Mouse (Mus musculus): ENCODE results near the gene Prss44. TPM values are rescaled to one million over a fixed set of nuclear protein-coding genes. Genes with fewer than 3 reads are reported as not detected.

Gene Prss44
- polyA plus RNA-seq, 1 experiment from 2014 or later: not detected

GRCm38 (mm10) chr9:110779242-110779913, 34.4 kb upstream of the Prss44 start:
- ATAC-seq: no peak
- no peaks in the 10 kb centered on the region for H3K36me3 ChIP-seq (ENCODE audit: insufficient read depth, low read length)
- no peak overlapping the region for H3K27ac ChIP-seq (ENCODE audit: low read length)
- WGBS: 66% methylated on average over 5 of the region's 5 CpGs
- peak; percentile 56 for TF ChIP-seq CTCF (IDR thresholded peaks at IDR 0.05)
- TF ChIP-seq EP300 (IDR thresholded peaks at IDR 0.05): no peak
- DNase-seq (ENCODE audit: low spot score): peak; percentile 26
- H3K9me3 ChIP-seq (ENCODE audit: low read length): no peaks in the 10 kb centered on the region
- no peaks in the 10 kb centered on the region; the same call in 1 of the 2 replicates for H3K4me1 ChIP-seq (ENCODE audit: insufficient read depth, low read depth, low read length)
- H3K4me2 ChIP-seq (replicated peaks; ENCODE audit: low read depth, low read length): no peak overlapping the region
- H3K27me3 ChIP-seq (replicated peaks; ENCODE audit: insufficient read depth, low read length): no peaks in the 10 kb centered on the region; the same call in 1 of the 2 replicates
- no peak overlapping the region for H3K4me3 ChIP-seq (ENCODE audit: low read depth, low read length)
- H3K9ac ChIP-seq (replicated peaks; ENCODE audit: low read depth): no peak overlapping the region

DNA sequence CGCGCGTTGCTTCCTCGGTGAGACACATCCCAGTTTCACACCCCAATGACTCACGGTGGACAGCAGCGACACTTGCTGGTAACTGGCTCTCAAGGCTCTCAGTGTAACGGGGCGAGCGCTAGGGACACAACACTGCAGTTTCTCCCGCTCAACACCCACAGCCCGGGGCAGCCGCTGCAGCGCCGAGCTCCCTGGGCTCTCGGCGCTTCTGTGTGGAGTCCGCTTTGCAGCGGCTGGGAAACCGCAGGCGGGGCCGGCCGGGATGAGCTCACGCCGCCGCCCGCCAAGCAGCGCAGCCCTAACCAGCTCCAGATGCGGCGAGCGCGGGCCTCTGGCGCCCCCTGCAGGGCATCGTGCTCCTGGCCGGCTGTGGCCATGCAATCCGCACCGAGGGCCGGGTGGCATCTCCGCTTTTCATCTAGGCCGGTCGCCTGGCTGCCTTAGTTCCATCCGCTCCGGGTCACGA, 32.5 kb upstream of the Prss44 start:
- Histone ChIP-seq H3K4me1 (ENCODE audit: insufficient read depth, low read depth, low read length) (no peaks in the 10 kb centered on the region; the same call in 1 of the 2 replicates), H3K27ac (ENCODE audit: low read length) (peak overlapping the region; percentile 54; the same call in 1 of the 2 replicates), H3K9ac (replicated peaks; ENCODE audit: low read depth) (0 out of 2 replicates have a peak overlapping the region, but pooled peaks have one; percentile 32), H3K9me3 (ENCODE audit: low read length) (no peaks in the 10 kb centered on the region), H3K36me3 (ENCODE audit: insufficient read depth, low read length) (no peaks in the 10 kb centered on the region), H3K27me3 (replicated peaks; ENCODE audit: insufficient read depth, low read length) (no peaks in the 10 kb centered on the region; the same call in 1 of the 2 replicates), H3K4me2 (replicated peaks; ENCODE audit: low read depth, low read length) (peak overlapping the region; percentile 78), H3K4me3 (ENCODE audit: low read depth, low read length) (peak overlapping the region; percentile 39)
- peak; percentile 94 for ATAC-seq
- peak; percentile 94 for TF ChIP-seq CTCF (IDR thresholded peaks at IDR 0.05)
- TF ChIP-seq EP300 (IDR thresholded peaks at IDR 0.05): no peak
- DNase-seq (ENCODE audit: low spot score): peak; percentile 94
- 0% methylated on average over 38 of the region's 43 CpGs for WGBS

- ATAC-seq: peak; percentile 72
- Histone ChIP-seq H3K27ac (ENCODE audit: low read length) (peak overlapping the region; percentile 54; the same call in 1 of the 2 replicates), H3K4me2 (replicated peaks; ENCODE audit: low read depth, low read length) (peak overlapping the region; percentile 78), H3K9me3 (ENCODE audit: low read length) (no peaks in the 10 kb centered on the region), H3K9ac (replicated peaks; ENCODE audit: low read depth) (0 out of 2 replicates have a peak overlapping the region, but pooled peaks have one; percentile 32), H3K4me3 (ENCODE audit: low read depth, low read length) (peak overlapping the region; percentile 39), H3K36me3 (ENCODE audit: insufficient read depth, low read length) (no peaks in the 10 kb centered on the region), H3K4me1 (ENCODE audit: insufficient read depth, low read depth, low read length) (no peaks in the 10 kb centered on the region; the same call in 1 of the 2 replicates), H3K27me3 (replicated peaks; ENCODE audit: insufficient read depth, low read length) (no peaks in the 10 kb centered on the region; the same call in 1 of the 2 replicates)
- no peak for TF ChIP-seq EP300 (IDR thresholded peaks at IDR 0.05)
- no peak for TF ChIP-seq CTCF (IDR thresholded peaks at IDR 0.05)
- DNase-seq (ENCODE audit: low spot score): peak; percentile 80
- under 1% methylated on average over 20 of the region's 23 CpGs for WGBS
Observed at GRCm38 (mm10) chr9:110781731-110782130, 32.1 kb upstream of the Prss44 start.

GRCm38 (mm10) chr9:110783611-110784010, 30.2 kb upstream of the Prss44 start:
- Histone ChIP-seq H3K9ac (replicated peaks; ENCODE audit: low read depth) (no peak overlapping the region), H3K4me1 (ENCODE audit: insufficient read depth, low read depth, low read length) (no peaks in the 10 kb centered on the region; the same call in 1 of the 2 replicates), H3K27me3 (replicated peaks; ENCODE audit: insufficient read depth, low read length) (no peaks in the 10 kb centered on the region; the same call in 1 of the 2 replicates), H3K4me2 (replicated peaks; ENCODE audit: low read depth, low read length) (no peak overlapping the region), H3K9me3 (ENCODE audit: low read length) (no peaks in the 10 kb centered on the region), H3K36me3 (ENCODE audit: insufficient read depth, low read length) (no peaks in the 10 kb centered on the region), H3K27ac (ENCODE audit: low read length) (no peak overlapping the region), H3K4me3 (ENCODE audit: low read depth, low read length) (no peak overlapping the region)
- WGBS: 30% methylated on average over 1 of the region's 1 CpGs
- DNase-seq (ENCODE audit: low spot score): no peak
- TF ChIP-seq CTCF (IDR thresholded peaks at IDR 0.05): no peak
- TF ChIP-seq EP300 (IDR thresholded peaks at IDR 0.05): no peak
- ATAC-seq: no peak

- Histone ChIP-seq H3K4me2 (replicated peaks; ENCODE audit: low read depth, low read length) (no peak overlapping the region), H3K27ac (ENCODE audit: low read length) (no peak overlapping the region), H3K36me3 (ENCODE audit: insufficient read depth, low read length) (no peaks in the 10 kb centered on the region), H3K9ac (replicated peaks; ENCODE audit: low read depth) (no peak overlapping the region), H3K4me3 (ENCODE audit: low read depth, low read length) (no peak overlapping the region), H3K9me3 (ENCODE audit: low read length) (no peaks in the 10 kb centered on the region), H3K4me1 (ENCODE audit: insufficient read depth, low read depth, low read length) (no peaks in the 10 kb centered on the region), H3K27me3 (replicated peaks; ENCODE audit: insufficient read depth, low read length) (no peaks in the 10 kb centered on the region)
- DNase-seq (ENCODE audit: low spot score) (no peak), ATAC-seq (no peak)
- TF ChIP-seq CTCF (IDR thresholded peaks at IDR 0.05) (0 out of 2 replicates have a peak, but pooled peaks have one; percentile 21), EP300 (IDR thresholded peaks at IDR 0.05) (no peak)
- WGBS: 89% methylated on average over 3 of the region's 3 CpGs
Observed at GRCm38 (mm10) chr9:110788169-110788568, 25.6 kb upstream of the Prss44 start.

DNA sequence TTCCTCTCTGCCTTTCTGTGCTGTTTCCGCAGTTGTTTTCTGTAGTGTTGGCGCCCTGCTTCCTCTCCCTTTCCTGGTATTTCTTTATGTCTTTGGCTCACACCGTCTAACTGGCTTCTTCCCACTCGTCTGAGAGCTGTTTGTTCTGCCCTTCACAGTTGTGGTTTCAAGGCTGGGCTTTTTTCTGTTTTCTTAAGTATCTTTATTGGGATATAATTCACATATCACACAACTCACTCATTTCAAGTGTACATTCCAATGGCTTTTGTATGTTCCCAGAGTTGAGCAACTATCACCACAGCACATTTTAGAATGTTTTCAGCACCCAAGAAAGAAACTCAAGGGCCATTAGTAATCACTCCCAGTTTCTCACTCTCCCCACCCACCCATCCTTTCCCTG, 23.3 kb upstream of the Prss44 start:
- peak; percentile 85 for DNase-seq (ENCODE audit: low spot score)
- ATAC-seq: peak; percentile 85
- Histone ChIP-seq H3K4me3 (ENCODE audit: low read depth, low read length) (no peak overlapping the region), H3K27ac (ENCODE audit: low read length) (peak overlapping the region; percentile 54; the same call in 1 of the 2 replicates), H3K36me3 (ENCODE audit: insufficient read depth, low read length) (no peaks in the 10 kb centered on the region), H3K4me2 (replicated peaks; ENCODE audit: low read depth, low read length) (no peak overlapping the region), H3K4me1 (ENCODE audit: insufficient read depth, low read depth, low read length) (no peaks in the 10 kb centered on the region), H3K27me3 (replicated peaks; ENCODE audit: insufficient read depth, low read length) (no peaks in the 10 kb centered on the region), H3K9ac (replicated peaks; ENCODE audit: low read depth) (no peak overlapping the region), H3K9me3 (ENCODE audit: low read length) (no peaks in the 10 kb centered on the region)
- peak; percentile 70 for TF ChIP-seq EP300 (IDR thresholded peaks at IDR 0.05)
- no peak for TF ChIP-seq CTCF (IDR thresholded peaks at IDR 0.05)
- WGBS: 36% methylated on average over 4 of the region's 4 CpGs

Data from lung, postnatal 0 days (tissue).